Mouse (Mus musculus) embryonic facial prominence, embryonic 14.5 days (tissue): ENCODE results near the gene Epha2. TPM values are rescaled to one million over a fixed set of nuclear protein-coding genes. Genes with fewer than 3 reads are reported as not detected.

Source experiments
- ATAC-seq: fragments of 200-750 bp; cut with Nextera tagmentation; 2 replicates; pipeline ENCODE4 v1.8.0; 2017; ENCODE audit warnings: low read depth, moderate number of reproducible peaks, moderate TSS enrichment
- DNase-seq: peaks from one replicate; pipeline ENCODE4 v3.0.0-alpha.2; 2015; ENCODE audit warnings: low spot score
- H3K27ac ChIP-seq: fragments of 300-500 bp; sonication (generic); replicated peaks from 2 replicates; pipeline ENCODE4 v1.5.1; 2014; ENCODE audit warnings: low read depth, mild to moderate bottlenecking, low read length, moderate library complexity
- H3K27me3 ChIP-seq: fragments of 300-500 bp; sonication (generic); replicated peaks from 2 replicates; pipeline ENCODE4 v1.6.1; 2014; ENCODE audit warnings: low read length; ENCODE audit not compliant: control insufficient read depth, insufficient read depth
- H3K36me3 ChIP-seq: fragments of 300-500 bp; sonication (generic); 2 replicates; pipeline ENCODE4 v1.6.1; 2014; ENCODE audit warnings: low read length, mixed read lengths; ENCODE audit not compliant: control insufficient read depth, insufficient read depth
- H3K4me1 ChIP-seq: fragments of 300-500 bp; sonication (generic); 2 replicates; pipeline ENCODE4 v1.6.1; 2014; ENCODE audit warnings: antibody characterized with exemption, low read length; ENCODE audit not compliant: control insufficient read depth, insufficient read depth
- H3K4me2 ChIP-seq: fragments of 300-500 bp; sonication (generic); 2 replicates; pipeline ENCODE4 v1.6.1; 2014; ENCODE audit warnings: low read depth, mild to moderate bottlenecking, low read length, moderate library complexity, mixed read lengths
- H3K4me3 ChIP-seq: fragments of 300-500 bp; sonication (generic); 2 replicates; pipeline ENCODE4 v1.5.1; 2014; ENCODE audit warnings: low read depth, mild to moderate bottlenecking, low read length
- H3K9ac ChIP-seq: fragments of 300-500 bp; sonication (generic); 2 replicates; pipeline ENCODE4 v1.6.1; 2014; ENCODE audit warnings: low read depth, mild to moderate bottlenecking, low read length, moderate library complexity, mixed read lengths
- H3K9me3 ChIP-seq: fragments of 300-500 bp; sonication (generic); 2 replicates; pipeline ENCODE4 v1.6.1; 2016; ENCODE audit warnings: low read length; ENCODE audit not compliant: control insufficient read depth
- WGBS: fragments of 180-500 bp; shearing (Covaris S2); extraction: QIAGEN DNeasy Blood & Tissue Kit; methylation state at CpG from one replicate; pipeline ENCODE4 v1.1.7; 2014; 5-methylcytosine and 5-hydroxymethylcytosine counted together
- polyA plus RNA-seq: library from polyadenylated mRNA; unstranded; fragments of >200 nt; fragmentation: Nextera tagmentation; extraction: Ambion mirVana; gene quantifications from 2 replicates; pipeline ENCODE4 v1.2.1, GENCODE M21; 2014

Gene Epha2
- polyA plus RNA-seq, 1 experiment from 2014 or later = 4.2 TPM

- H3K4me3 ChIP-seq = no peak overlapping the region
- H3K9me3 ChIP-seq = no peaks in the 10 kb centered on the region
- H3K4me1 ChIP-seq = peaks cover 6% of the 10 kb centered on the region
- no peaks in the 10 kb centered on the region for H3K36me3 ChIP-seq
- no peak overlapping the region for H3K27ac ChIP-seq
- DNase-seq = no peak
- H3K9ac ChIP-seq = no peak overlapping the region
- H3K27me3 ChIP-seq = peaks cover 11% of the 10 kb centered on the region; the same call in 1 of the 2 replicates
- 73% methylated on average over 3 of the region's 3 CpGs for WGBS
- no peak for ATAC-seq
- no peak overlapping the region for H3K4me2 ChIP-seq
Observed at GRCm38 (mm10) chr4:141282087-141282486, 19.0 kb upstream of the Epha2 start.

GRCm38 (mm10) chr4:141282623-141283022, 18.4 kb upstream of the Epha2 start:
- DNase-seq (no peak), ATAC-seq (no peak)
- Histone ChIP-seq H3K4me3 (no peak overlapping the region), H3K27ac (no peak overlapping the region), H3K9me3 (no peaks in the 10 kb centered on the region), H3K27me3 (peaks cover 17% of the 10 kb centered on the region; the same call in 1 of the 2 replicates), H3K4me2 (no peak overlapping the region), H3K9ac (no peak overlapping the region), H3K36me3 (no peaks in the 10 kb centered on the region), H3K4me1 (peaks cover 12% of the 10 kb centered on the region)
- 49% methylated on average over 5 of the region's 5 CpGs for WGBS

DNA sequence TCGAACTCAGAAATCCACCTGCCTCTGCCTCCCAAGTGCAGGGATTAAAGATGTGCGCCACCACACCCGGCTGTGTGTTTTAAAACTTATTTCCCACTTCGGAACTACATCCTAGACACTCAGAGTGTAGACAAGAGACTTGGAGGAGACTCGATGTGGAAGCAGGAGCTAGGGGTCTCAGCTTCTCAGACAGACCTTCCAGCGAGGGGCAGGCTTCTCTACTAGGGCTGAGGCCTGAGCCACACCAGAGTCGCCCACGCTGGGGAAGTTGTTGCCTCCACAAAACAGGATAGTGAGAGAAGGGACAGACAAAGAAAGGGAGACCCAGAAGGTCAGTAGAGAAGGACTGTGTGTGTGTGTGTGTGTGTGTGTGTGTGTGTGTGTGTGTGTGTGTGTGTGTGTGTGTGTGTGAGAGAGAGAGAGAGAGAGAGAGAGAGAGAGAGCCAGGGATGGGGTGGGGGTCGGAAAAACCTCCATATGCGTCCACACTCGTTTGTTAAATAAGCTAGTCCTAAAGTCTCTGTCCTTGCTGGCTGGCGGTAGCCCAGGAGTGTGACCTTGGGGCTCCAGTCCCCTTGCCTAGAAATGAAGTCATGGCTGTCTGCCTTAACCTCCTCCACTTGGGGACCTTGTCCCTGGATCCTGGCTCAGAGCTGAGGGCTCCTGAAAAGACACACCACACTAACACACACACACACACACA, 17.7 kb upstream of the Epha2 start:
- H3K9ac ChIP-seq = no peak overlapping the region
- H3K4me1 ChIP-seq = peaks cover 12% of the 10 kb centered on the region
- H3K27ac ChIP-seq = no peak overlapping the region

GRCm38 (mm10) chr4:141283879-141284411, 17.1 kb upstream of the Epha2 start:
- H3K4me3 ChIP-seq = no peak overlapping the region
- DNase-seq (no peak), ATAC-seq (0 out of 2 replicates have a peak, but pooled peaks have one; percentile 13)
- H3K27ac ChIP-seq = no peak overlapping the region
- no peaks in the 10 kb centered on the region for H3K9me3 ChIP-seq
- no peak overlapping the region for H3K9ac ChIP-seq
- H3K27me3 ChIP-seq = peaks cover 27% of the 10 kb centered on the region
- 18% methylated on average over 8 of the region's 8 CpGs for WGBS
- no peaks in the 10 kb centered on the region for H3K36me3 ChIP-seq
- peaks cover 12% of the 10 kb centered on the region for H3K4me1 ChIP-seq
- no peak overlapping the region for H3K4me2 ChIP-seq

More for the DNA sequence above, 17.7 kb upstream of the Epha2 start:
- DNase-seq (no peak), ATAC-seq (no peak)
- Histone ChIP-seq H3K9me3 (no peaks in the 10 kb centered on the region), H3K4me2 (no peak overlapping the region), H3K36me3 (no peaks in the 10 kb centered on the region), H3K27me3 (peaks cover 23% of the 10 kb centered on the region), H3K4me3 (no peak overlapping the region)
- 65% methylated on average over 10 of the region's 12 CpGs for WGBS

- H3K27ac ChIP-seq = no peak overlapping the region
- H3K9me3 ChIP-seq = no peaks in the 10 kb centered on the region
- H3K4me2 ChIP-seq = no peak overlapping the region
- H3K4me1 ChIP-seq = peaks cover 12% of the 10 kb centered on the region
- ATAC-seq (no peak), DNase-seq (no peak)
- H3K4me3 ChIP-seq = no peak overlapping the region
- no peaks in the 10 kb centered on the region for H3K36me3 ChIP-seq
- no peak overlapping the region for H3K9ac ChIP-seq
- WGBS = 80% methylated on average over 3 of the region's 3 CpGs
- H3K27me3 ChIP-seq = peaks cover 30% of the 10 kb centered on the region
Observed at GRCm38 (mm10) chr4:141284486-141284885, 16.6 kb upstream of the Epha2 start.

DNA sequence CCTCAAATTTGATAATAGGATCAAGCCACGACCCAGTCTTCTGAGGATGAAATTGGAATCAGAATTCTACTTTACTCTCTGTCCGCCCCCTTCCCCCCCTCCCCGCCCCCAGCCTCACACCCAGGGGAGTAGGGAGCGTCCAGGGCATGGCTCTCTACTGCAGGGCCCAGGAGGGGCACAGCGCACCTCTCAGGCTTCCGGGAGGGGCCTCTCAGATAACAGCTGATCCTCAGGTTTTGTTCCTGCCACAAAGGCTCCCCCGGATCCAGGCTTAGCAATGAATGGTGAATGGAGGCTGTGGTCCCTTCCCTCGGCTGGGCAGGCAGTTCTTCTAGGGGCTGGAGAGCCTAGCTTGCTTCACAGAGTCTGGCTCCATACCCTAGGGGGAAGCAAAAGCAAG, 15.9 kb upstream of the Epha2 start:
- Histone ChIP-seq H3K4me3 (no peak overlapping the region), H3K9ac (no peak overlapping the region), H3K9me3 (no peaks in the 10 kb centered on the region), H3K27ac (no peak overlapping the region), H3K27me3 (peaks cover 34% of the 10 kb centered on the region), H3K4me1 (peaks cover 12% of the 10 kb centered on the region), H3K36me3 (no peaks in the 10 kb centered on the region), H3K4me2 (no peak overlapping the region)
- no peak for ATAC-seq
- WGBS = 18% methylated on average over 8 of the region's 8 CpGs
- no peak for DNase-seq

DNA sequence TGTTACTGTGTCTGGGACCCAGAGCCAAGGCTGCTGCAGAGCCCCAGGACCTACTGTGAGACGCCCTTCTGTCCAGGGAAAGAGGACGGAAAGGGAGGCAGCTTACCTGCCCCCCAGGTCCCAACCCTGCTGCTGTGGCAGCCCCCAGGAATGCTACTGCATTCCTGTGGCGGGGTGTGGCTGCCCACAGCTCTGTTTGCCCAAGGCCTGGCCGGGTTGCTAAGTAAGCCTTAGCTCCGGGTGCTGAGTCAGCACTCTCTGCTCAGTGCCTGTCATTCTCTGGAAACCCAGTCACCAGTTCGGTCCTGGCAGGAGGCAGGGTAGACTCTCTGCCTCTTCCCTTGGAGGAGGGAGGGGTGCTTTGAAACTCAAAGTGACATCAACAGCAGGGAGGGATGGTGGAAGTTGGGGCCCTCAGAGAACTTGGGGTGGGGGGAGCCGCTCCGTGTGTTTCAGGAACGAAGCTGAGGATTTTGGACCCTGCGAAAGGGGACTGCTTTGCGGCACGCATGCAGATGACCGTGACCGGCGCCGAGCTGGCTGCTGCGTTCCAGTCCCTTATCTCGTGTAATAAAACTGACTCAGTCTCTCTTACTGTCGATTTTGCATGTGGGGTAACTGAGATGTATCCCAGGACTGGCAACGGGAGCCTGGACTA, 14.1 kb upstream of the Epha2 start:
- WGBS = 7% methylated on average over 19 of the region's 20 CpGs
- Histone ChIP-seq H3K9me3 (no peaks in the 10 kb centered on the region), H3K4me1 (peaks cover 20% of the 10 kb centered on the region), H3K4me2 (peak overlapping the region; percentile 41), H3K27ac (no peak overlapping the region; the same call in 1 of the 2 replicates), H3K36me3 (no peaks in the 10 kb centered on the region), H3K27me3 (peaks cover 49% of the 10 kb centered on the region), H3K4me3 (peak overlapping the region; percentile 10), H3K9ac (no peak overlapping the region)
- DNase-seq (peak; percentile 91), ATAC-seq (peak; percentile 62)

DNA sequence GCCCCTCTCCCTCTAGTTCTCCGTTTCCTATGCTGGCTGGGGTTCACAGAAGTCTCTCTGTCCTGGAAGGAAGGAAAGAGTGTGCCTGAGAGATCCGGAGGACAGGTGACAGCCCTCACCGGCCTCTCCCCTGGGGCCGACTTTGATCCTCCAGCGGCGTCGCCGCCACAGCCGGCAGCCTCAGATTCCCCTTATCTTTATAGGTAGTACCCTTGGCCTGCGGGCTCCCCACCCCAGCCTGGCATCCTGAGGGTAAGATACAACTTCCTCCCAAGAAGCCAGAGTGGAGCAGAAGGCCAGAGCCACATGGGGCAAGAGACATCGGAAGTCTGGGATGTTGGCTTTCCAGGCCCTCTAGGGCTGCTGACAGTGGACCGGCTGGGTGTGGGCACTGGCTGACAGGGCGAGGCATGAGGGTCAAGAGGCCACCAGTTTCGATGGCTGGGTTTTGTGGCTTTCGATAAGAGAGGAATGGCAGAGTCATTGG, 13.5 kb upstream of the Epha2 start:
- no peak overlapping the region for H3K9ac ChIP-seq
- H3K4me3 ChIP-seq = peak overlapping the region; percentile 10
- H3K9me3 ChIP-seq = no peaks in the 10 kb centered on the region
- H3K4me1 ChIP-seq = peaks cover 22% of the 10 kb centered on the region
- peaks cover 55% of the 10 kb centered on the region for H3K27me3 ChIP-seq
- H3K4me2 ChIP-seq = peak overlapping the region; percentile 41
- ATAC-seq = no peak
- H3K36me3 ChIP-seq = no peaks in the 10 kb centered on the region
- 17% methylated on average over 15 of the region's 15 CpGs for WGBS
- DNase-seq = no peak
- no peak overlapping the region; the same call in 1 of the 2 replicates for H3K27ac ChIP-seq
